Mouse (Mus musculus): ENCODE measurements at regions not wholly inside any gene's neighbourhood (a gene's known extent, or its start where the extent isn't known, plus 50 kb on each side); places are given as distances from the start of the nearest gene placed in this dataset.

DNA sequence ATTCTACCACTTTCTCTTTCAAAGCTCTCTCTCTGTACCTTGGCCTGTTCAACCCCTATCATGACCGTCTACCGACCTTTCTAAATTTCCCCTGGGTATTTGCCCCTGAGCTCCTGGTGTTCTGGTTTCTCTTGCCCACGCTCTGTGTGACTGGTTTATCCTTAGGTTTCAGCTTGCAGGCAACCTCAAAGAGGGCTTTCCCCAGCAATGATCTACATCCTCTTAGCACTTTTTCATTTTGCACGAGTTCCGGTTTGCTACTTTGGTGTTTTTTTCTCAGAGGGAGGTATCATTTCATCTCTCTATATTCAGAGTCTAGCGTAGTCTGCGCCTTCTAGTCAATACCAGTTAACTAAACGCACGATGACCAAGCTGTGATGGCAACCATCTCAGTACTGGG, 79.8 kb upstream of the Hmga2 start:
- in situ Hi-C loops (cut with MboI, MseI), result no loop called here

DNA sequence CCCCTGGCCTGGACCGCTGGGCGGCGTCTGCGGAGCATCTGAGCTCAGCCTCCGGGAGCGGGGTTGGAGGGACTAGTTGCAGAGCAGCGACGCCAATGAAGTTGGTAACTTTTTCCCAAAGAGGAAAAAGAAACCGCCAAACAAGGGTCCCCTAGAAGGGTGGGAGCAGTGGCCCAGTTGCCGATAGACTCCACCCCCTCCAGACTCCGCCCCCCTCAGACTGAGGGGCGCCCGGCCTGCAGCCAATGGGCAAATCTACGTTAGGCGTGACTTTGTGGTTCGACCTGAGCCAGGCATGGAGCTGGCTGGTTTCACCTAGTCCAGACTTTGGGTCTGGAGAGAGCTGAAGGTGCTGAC, 76.8 kb upstream of the Hmga2 start:
- in situ Hi-C loops (cut with MboI, MseI), result no loop called here

DNA sequence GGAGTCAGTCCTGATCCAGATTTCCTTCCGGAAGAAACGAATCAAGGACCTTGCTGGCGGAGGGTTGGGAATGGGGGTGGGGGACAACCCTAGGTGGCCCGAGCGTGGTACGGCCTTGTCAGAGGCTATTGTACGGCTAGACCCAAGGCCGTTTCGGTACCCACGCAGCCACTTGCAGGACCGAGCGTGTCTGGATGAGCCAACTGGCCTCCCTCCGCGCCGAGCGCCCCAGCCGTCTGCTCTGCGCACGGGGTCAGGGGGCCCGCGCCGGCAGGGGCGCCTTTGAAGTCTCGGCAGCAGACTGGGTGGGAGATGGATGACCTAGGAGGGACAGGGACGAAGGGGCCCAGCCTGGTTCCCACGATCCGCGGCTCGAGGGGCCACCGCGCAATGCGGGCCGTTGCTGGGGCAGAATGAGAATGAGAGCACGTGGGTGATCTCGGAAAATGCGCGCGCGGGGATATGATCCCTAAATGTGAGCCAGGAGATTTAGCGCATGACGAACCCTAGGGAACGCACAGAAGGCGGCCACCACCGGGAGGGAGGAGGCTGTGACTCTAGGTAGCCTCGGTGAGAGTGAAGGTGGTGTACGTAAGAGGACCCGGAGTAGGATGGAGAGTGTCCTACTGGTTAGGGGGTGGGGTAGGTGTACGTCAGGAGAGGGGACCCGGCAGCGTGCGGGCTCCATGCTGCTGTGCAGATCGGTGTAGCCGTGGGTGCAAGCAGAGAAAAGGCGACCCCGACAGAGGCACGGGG, 76.2 kb upstream of the Hmga2 start:
- in situ Hi-C loops (cut with MboI, MseI), result no loop called here

- in situ Hi-C loops (cut with MboI, MseI), result no loop called here
Observed at GRCm38 (mm10) chr10:120551851-120552281, 75.6 kb upstream of the Hmga2 start.

DNA sequence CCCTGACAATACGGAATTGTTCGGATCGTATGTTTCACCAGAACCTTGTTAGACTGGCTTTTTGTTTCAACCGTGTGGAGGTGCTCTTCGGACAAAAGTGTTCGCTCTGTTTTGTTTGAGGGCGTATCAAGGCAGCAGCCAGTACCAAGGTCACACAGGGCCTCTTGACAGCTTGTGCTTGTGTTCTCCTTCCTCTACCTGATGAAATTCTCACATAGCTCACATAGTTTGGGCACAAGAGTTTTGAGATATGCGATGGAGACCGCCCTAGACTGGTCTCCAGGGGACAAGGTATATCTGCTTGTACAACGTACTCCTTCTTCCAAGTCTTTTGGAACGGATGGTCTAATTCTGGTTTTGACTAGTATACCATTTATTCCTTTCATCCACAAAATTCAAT, 70.9 kb upstream of the Hmga2 start:
- in situ Hi-C loops (cut with MboI, MseI), result no loop called here

- in situ Hi-C loops (cut with MboI, MseI), result no loop called here
Observed at GRCm38 (mm10) chr10:120541618-120542017, 65.3 kb upstream of the Hmga2 start.

GRCm38 (mm10) chr10:120538561-120538960, 62.3 kb upstream of the Hmga2 start:
- in situ Hi-C loops (cut with MboI, MseI), result no loop called here

GRCm38 (mm10) chr10:120528406-120528805, 52.1 kb upstream of the Hmga2 start:
- in situ Hi-C loops (cut with MboI, MseI), result no loop called here

DNA sequence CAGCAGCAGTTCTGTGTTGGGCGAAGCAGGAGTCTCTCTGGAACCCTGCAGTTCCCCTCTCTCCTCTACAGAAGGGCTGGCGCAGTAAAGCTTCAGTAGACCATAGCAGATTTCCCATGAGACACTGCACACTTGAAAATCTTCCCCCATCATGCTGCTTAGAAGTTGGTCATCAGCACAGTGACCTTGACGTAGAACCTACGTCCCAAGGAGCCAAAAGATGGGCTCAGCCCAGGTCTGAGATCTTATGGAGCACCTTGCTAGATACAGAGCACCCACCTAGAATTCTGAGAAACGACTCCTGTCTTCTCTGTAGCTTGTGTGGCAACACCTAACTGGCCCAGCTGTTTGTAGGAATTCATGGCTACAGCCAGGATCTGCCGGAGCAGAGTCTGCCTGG, 51.7 kb upstream of the Hmga2 start:
- in situ Hi-C loops (cut with MboI, MseI), result no loop called here

- in situ Hi-C loops (cut with MboI, MseI), result no loop called here
Observed at GRCm38 (mm10) chr10:120526991-120527390, 50.7 kb upstream of the Hmga2 start.
